Mouse (Mus musculus): ENCODE data around the gene Elf2. TPM values are rescaled to one million over a fixed set of nuclear protein-coding genes. Genes with fewer than 3 reads are reported as not detected.
A peak's percentile ranks its signal among the peaks of the same experiment; 100 is the strongest.

Gene Elf2
- total and polyA plus RNA-seq, 3 experiments: 25.6 to 56.9 (median 55.7) TPM

DNA sequence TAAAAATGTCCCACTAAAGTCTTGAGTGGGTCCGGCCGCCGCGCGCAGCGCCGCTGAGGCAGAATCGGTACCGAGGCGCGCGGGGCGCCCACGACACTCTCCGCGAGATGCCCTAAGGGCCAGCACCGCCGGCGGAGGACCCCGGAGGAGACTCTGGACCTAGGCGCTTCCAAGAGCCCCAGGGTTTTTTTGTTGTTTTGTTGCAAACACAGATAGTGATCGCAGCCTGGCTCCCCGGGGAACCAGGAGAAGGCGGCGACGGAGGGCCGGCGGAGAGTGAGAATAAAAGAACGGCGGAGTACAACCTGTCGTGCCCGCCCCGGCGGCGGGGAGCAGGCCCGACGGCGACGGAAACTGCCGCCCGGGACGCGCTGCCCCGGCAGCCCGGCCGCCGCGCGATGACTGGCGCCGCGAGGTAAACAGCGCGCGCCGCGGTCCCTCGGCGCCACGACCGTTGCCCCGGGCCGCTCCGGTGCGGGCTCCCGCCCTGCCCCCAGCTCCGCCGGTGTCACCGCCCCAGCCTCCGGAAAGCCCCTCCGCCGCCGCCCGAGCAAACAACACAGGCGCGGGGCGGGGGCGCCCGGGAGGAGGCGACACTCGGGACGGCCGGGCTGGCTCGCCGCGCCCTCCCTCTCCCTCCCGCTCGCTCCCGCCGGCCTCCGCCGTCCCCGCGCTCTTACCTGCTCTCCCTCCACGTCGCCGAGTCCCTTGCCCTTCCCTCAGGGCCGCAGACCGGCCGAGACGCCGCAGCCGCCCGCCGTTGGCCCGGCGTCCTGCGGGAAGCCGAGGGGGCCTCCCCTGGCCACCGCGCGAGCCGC, 520 bp downstream of the Elf2 start:
- no peaks in the 10 kb centered on the region; the same call in 1 of the 2 replicates for H3K36me3 ChIP-seq (ENCODE audit: control insufficient read depth, insufficient read depth, low read length)
- peak overlapping the region; percentile 98 for H3K9ac ChIP-seq (ENCODE audit: low read depth, low read length)
- DNase-seq: no peak
- H3K27me3 ChIP-seq (ENCODE audit: control insufficient read depth, insufficient read depth, low read length): no peaks in the 10 kb centered on the region
- H3K27ac ChIP-seq: peak overlapping the region; percentile 100
- WGBS: under 1% methylated on average over 112 of the region's 113 CpGs
- peaks cover 4% of the 10 kb centered on the region for H3K4me1 ChIP-seq (ENCODE audit: control insufficient read depth, insufficient read depth, low read length)
- intact Hi-C loops (cut with DNase I): loop anchor here (1.0 kb wide), 1 partner anchor 64 kb away; no protein-coding TSS in a partner anchor
- peak overlapping the region; percentile 90 for H3K4me3 ChIP-seq
- no peak for TF ChIP-seq POLR2A (IDR thresholded peaks at IDR 0.05; ENCODE audit: insufficient read depth, low read depth, low read length)
- no peak for TF ChIP-seq CTCF (IDR thresholded peaks at IDR 0.05)
- TF ChIP-seq EP300 (IDR thresholded peaks at IDR 0.05; ENCODE audit: insufficient read depth, low read depth, low read length): no peak
- peaks cover 3% of the 10 kb centered on the region for H3K79me2 ChIP-seq (replicated peaks; ENCODE audit: control insufficient read depth, insufficient read depth, low read length)

DNA sequence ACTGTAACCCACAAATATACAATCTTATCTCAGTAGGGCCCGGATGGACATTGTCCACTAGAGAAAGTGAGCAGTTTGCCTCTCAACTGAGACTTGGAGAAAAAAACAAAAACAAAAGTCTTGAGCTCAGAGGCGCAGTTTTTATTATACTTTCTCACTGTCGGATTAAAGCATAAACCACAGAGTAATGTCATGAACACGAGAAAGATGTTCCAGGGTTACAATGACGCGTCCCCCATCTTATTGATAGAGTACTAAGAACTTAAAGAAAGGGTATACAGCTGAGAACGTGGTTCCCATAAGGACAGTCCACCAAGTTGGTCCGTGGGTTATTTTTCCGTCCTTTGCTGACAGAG, 1.1 kb downstream of the Elf2 start:
- WGBS: 2% methylated on average over 9 of the region's 9 CpGs
- intact Hi-C loops (cut with DNase I): no loop called here
- TF ChIP-seq EP300 (IDR thresholded peaks at IDR 0.05; ENCODE audit: insufficient read depth, low read depth, low read length) (no peak), CTCF (IDR thresholded peaks at IDR 0.05) (no peak), POLR2A (IDR thresholded peaks at IDR 0.05; ENCODE audit: insufficient read depth, low read depth, low read length) (no peak)
- H3K36me3 ChIP-seq (ENCODE audit: control insufficient read depth, insufficient read depth, low read length): no peaks in the 10 kb centered on the region; the same call in 1 of the 2 replicates
- H3K4me3 ChIP-seq: peak overlapping the region; percentile 90
- no peak for DNase-seq
- H3K27ac ChIP-seq: peak overlapping the region; percentile 100
- H3K9ac ChIP-seq (ENCODE audit: low read depth, low read length): peak overlapping the region; percentile 98
- H3K79me2 ChIP-seq (replicated peaks; ENCODE audit: control insufficient read depth, insufficient read depth, low read length): peaks cover 3% of the 10 kb centered on the region
- peaks cover 4% of the 10 kb centered on the region for H3K4me1 ChIP-seq (ENCODE audit: control insufficient read depth, insufficient read depth, low read length)
- H3K27me3 ChIP-seq (ENCODE audit: control insufficient read depth, insufficient read depth, low read length): no peaks in the 10 kb centered on the region

DNA sequence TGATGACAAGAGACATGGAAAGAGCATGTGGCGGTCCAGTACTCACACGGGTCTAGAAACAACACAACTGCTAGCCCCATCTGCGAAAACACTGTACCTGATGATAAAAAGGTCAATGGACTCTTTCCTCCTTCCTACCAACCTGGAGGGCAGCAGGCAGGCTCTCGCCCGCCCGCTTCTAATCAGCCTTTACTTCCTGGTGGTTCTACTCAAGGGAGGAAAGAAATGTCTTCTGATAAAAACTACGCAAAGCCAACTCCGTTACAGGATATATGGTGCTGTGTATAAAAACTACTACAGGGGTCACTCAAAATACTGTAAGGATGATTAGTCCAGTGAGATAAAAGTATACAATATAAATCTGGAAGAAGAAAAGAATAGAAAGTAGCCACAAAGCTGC, 5.1 kb downstream of the Elf2 start:
- TF ChIP-seq POLR2A (IDR thresholded peaks at IDR 0.05; ENCODE audit: insufficient read depth, low read depth, low read length) (no peak), CTCF (IDR thresholded peaks at IDR 0.05) (no peak), EP300 (IDR thresholded peaks at IDR 0.05; ENCODE audit: insufficient read depth, low read depth, low read length) (no peak)

DNA sequence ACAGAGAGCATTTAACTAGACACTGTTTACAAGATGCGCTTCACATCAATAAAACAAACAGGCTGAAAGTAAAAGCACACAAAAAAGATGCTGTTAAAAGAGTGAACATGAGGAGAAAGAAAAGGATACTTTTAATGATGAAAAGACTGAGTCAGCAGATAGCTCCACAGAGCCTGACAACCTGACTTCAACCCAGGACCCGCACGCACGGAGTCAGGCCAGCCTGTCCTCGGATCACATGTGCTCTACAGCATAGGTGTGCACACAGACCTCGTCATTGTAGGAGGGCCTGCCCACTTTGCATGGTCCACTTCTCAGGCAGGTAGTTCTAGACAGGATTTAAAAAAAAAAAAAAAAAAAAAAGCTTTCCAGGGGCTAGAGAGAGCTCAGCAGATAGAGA, 6.5 kb downstream of the Elf2 start:
- Histone ChIP-seq H3K79me2 (replicated peaks; ENCODE audit: control insufficient read depth, insufficient read depth, low read length) (peaks cover 15% of the 10 kb centered on the region), H3K27ac (peak overlapping the region; percentile 67), H3K36me3 (ENCODE audit: control insufficient read depth, insufficient read depth, low read length) (peaks cover 3% of the 10 kb centered on the region), H3K4me1 (ENCODE audit: control insufficient read depth, insufficient read depth, low read length) (peaks cover 20% of the 10 kb centered on the region), H3K27me3 (ENCODE audit: control insufficient read depth, insufficient read depth, low read length) (no peaks in the 10 kb centered on the region), H3K4me3 (no peak overlapping the region), H3K9ac (ENCODE audit: low read depth, low read length) (no peak overlapping the region)
- TF ChIP-seq EP300 (IDR thresholded peaks at IDR 0.05; ENCODE audit: insufficient read depth, low read depth, low read length) (no peak), CTCF (IDR thresholded peaks at IDR 0.05) (no peak), POLR2A (IDR thresholded peaks at IDR 0.05; ENCODE audit: insufficient read depth, low read depth, low read length) (no peak)
- intact Hi-C loops (cut with DNase I): no loop called here
- no peak for DNase-seq
- 53% methylated on average over 6 of the region's 6 CpGs for WGBS

More for the DNA sequence above, 5.1 kb downstream of the Elf2 start:
- intact Hi-C loops (cut with DNase I): no loop called here
- Histone ChIP-seq H3K4me3 (no peak overlapping the region), H3K27ac (no peak overlapping the region), H3K79me2 (replicated peaks; ENCODE audit: control insufficient read depth, insufficient read depth, low read length) (peaks cover 7% of the 10 kb centered on the region), H3K9ac (ENCODE audit: low read depth, low read length) (no peak overlapping the region), H3K4me1 (ENCODE audit: control insufficient read depth, insufficient read depth, low read length) (peaks cover 12% of the 10 kb centered on the region), H3K27me3 (ENCODE audit: control insufficient read depth, insufficient read depth, low read length) (no peaks in the 10 kb centered on the region), H3K36me3 (ENCODE audit: control insufficient read depth, insufficient read depth, low read length) (peaks cover 3% of the 10 kb centered on the region)
- DNase-seq: no peak
- 53% methylated on average over 8 of the region's 8 CpGs for WGBS

DNA sequence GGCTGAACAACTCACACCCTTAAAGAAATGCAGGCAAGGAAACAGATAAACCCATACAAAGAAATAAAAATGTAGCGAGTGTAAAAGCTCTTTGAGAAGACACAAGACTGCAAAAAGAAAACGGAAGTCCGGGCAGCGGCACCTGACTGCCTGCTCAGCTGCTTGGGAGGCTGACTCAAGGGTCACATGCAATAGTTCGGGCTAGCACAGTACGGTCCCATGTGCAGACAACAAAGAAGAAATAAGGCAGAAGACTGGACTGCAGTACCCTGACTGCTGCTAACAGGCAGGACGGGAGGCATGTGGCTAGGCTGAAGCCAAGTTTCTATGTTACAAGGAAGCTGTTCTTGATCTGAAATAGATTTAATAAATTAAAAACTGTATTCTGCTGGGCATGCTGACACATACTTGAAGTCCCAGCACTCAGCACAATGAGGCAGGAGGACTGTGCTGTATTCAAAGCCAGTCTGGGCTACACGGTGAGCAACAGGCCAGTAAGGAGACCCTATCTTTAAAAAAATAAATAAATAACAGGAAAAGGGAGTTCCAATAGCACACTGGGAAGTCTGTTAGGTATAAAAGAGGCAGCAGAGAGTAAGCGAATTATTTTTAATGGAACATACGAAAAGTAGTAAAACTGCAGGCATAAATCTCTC, 7.1 kb downstream of the Elf2 start:
- H3K4me1 ChIP-seq (ENCODE audit: control insufficient read depth, insufficient read depth, low read length): peaks cover 21% of the 10 kb centered on the region
- TF ChIP-seq CTCF (IDR thresholded peaks at IDR 0.05) (no peak), EP300 (IDR thresholded peaks at IDR 0.05; ENCODE audit: insufficient read depth, low read depth, low read length) (peak; percentile 76; the same call in 1 of the 2 replicates), POLR2A (IDR thresholded peaks at IDR 0.05; ENCODE audit: insufficient read depth, low read depth, low read length) (peak; percentile 58; the same call in 1 of the 2 replicates)
- peaks cover 3% of the 10 kb centered on the region for H3K36me3 ChIP-seq (ENCODE audit: control insufficient read depth, insufficient read depth, low read length)
- peaks cover 15% of the 10 kb centered on the region for H3K79me2 ChIP-seq (replicated peaks; ENCODE audit: control insufficient read depth, insufficient read depth, low read length)
- 13% methylated on average over 10 of the region's 10 CpGs for WGBS
- H3K27ac ChIP-seq: peak overlapping the region; percentile 67
- no peaks in the 10 kb centered on the region for H3K27me3 ChIP-seq (ENCODE audit: control insufficient read depth, insufficient read depth, low read length)
- peak overlapping the region; percentile 11 for H3K9ac ChIP-seq (ENCODE audit: low read depth, low read length)
- intact Hi-C loops (cut with DNase I): no loop called here
- H3K4me3 ChIP-seq: peak overlapping the region; percentile 11
- peak; percentile 60 to 71 for DNase-seq

DNA sequence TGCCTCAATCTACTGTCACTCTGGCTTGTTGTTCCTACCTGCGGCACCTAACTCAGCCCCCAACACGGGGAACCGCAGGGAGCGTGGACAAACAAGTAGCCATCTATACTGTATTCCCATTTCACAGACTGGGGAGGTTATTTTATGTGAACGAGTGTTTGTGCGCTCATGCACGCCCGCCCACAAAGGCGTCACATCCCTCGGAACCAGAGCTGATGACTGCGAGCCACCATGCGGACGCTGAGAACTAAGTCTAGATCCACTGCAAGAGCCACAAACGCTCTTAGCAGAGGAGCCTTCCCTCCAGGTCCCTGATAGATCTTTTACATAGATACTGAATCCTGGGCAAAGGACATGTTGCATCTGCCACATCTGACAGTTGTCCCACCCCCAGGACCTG, 10.4 kb downstream of the Elf2 start:
- H3K4me1 ChIP-seq (ENCODE audit: control insufficient read depth, insufficient read depth, low read length): peaks cover 25% of the 10 kb centered on the region
- no peak overlapping the region for H3K27ac ChIP-seq
- intact Hi-C loops (cut with DNase I): no loop called here
- TF ChIP-seq POLR2A (IDR thresholded peaks at IDR 0.05; ENCODE audit: insufficient read depth, low read depth, low read length) (no peak), EP300 (IDR thresholded peaks at IDR 0.05; ENCODE audit: insufficient read depth, low read depth, low read length) (no peak), CTCF (IDR thresholded peaks at IDR 0.05) (no peak)
- no peak overlapping the region for H3K4me3 ChIP-seq
- no peaks in the 10 kb centered on the region for H3K27me3 ChIP-seq (ENCODE audit: control insufficient read depth, insufficient read depth, low read length)
- H3K36me3 ChIP-seq (ENCODE audit: control insufficient read depth, insufficient read depth, low read length): peaks cover 3% of the 10 kb centered on the region
- peaks cover 13% of the 10 kb centered on the region for H3K79me2 ChIP-seq (replicated peaks; ENCODE audit: control insufficient read depth, insufficient read depth, low read length)
- H3K9ac ChIP-seq (ENCODE audit: low read depth, low read length): no peak overlapping the region
- WGBS: 87% methylated on average over 14 of the region's 14 CpGs
- no peak for DNase-seq

Measured in heart, adult 2 months (tissue).